Mouse (Mus musculus) E14TG2a.4 (cell line): ENCODE data around the gene Trim69.

ENCODE experiments used
- H3K27me3 ChIP-seq: 2 replicates; pipeline ENCODE4 v1.6.1; 2014; ENCODE audit warnings: low read length, control low read depth; ENCODE audit not compliant: insufficient read depth
- H3K36me3 ChIP-seq: 2 replicates; pipeline ENCODE4 v1.6.1; 2014; ENCODE audit warnings: low read length, control low read depth; ENCODE audit not compliant: insufficient read depth
- H3K4me1 ChIP-seq: replicated peaks from 2 replicates; pipeline ENCODE4 v1.6.1; 2014; ENCODE audit warnings: low read depth, low read length, control low read depth
- H3K4me3 ChIP-seq: replicated peaks from 2 replicates; pipeline ENCODE4 v1.5.1; 2014; ENCODE audit warnings: mild to moderate bottlenecking, low read length
- H3K9me3 ChIP-seq: 2 replicates; pipeline ENCODE4 v1.6.1; 2014; ENCODE audit warnings: low read length, control low read depth
- CTCF ChIP-seq: conservative IDR thresholded peaks from 2 replicates; pipeline ENCODE4 v1.5.1; 2014; ENCODE audit warnings: low read length
- NANOG ChIP-seq: IDR thresholded peaks from 2 replicates; pipeline ENCODE4 v1.6.1; 2014; ENCODE audit warnings: borderline replicate concordance, low read length, mixed read lengths
- POU5F1 ChIP-seq: IDR thresholded peaks from 2 replicates; pipeline ENCODE4 v1.6.1; 2014; ENCODE audit warnings: low read length, borderline replicate concordance

The Trim69 gene

DNA sequence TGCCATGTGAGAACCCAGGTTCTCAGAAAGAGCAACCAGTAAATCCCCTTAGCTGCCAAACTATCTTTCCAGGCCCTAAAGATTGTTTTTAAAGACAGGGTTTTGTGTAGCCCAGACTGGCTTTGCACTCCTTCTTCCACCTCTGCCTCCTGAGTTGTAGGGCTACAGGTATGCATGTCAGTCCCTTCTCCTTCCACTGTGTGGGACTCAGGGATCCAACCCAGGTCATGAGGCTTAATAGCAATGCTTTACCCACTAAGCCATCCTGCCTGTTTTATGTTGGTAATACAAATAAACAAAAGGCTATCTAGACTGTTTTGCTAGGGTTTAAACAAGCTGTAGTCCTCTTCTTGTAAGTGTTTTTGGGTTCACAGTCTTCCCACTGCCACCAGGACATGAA is 2.9 kb upstream of the Trim69 start:
- Histone ChIP-seq H3K27me3 (peaks cover 9% of the 10 kb centered on the region; the same call in 1 of the 2 replicates), H3K4me1 (peaks cover 24% of the 10 kb centered on the region), H3K36me3 (no peaks in the 10 kb centered on the region), H3K4me3 (no peak overlapping the region), H3K9me3 (no peaks in the 10 kb centered on the region)
- no peak for TF ChIP-seq CTCF

DNA sequence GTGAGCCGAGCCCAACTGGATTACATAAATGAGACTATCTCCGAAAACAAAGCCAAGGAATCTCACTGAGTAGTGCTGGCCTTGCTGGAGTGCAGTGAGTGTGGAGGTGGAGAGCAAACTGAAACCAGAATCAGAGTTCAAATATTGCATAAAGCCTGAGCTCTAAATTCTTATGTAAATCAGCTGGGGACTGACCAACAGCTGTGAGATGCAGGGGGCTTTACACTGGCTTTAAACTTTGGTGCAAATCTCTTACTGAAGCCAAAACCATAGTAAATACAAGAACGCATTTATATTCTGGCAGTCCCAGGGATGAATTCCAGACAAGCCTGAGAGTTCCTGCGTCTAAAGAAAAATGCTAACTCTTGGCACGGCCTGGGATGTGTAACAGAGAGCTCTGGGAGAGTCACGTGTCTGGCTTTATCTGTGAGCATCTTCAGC is 2.1 kb upstream of the Trim69 start:
- TF ChIP-seq POU5F1 (no peak), NANOG (no peak), CTCF (no peak)
- Histone ChIP-seq H3K4me1 (peaks cover 24% of the 10 kb centered on the region), H3K9me3 (no peaks in the 10 kb centered on the region), H3K36me3 (no peaks in the 10 kb centered on the region), H3K4me3 (no peak overlapping the region), H3K27me3 (peaks cover 9% of the 10 kb centered on the region; the same call in 1 of the 2 replicates)

DNA sequence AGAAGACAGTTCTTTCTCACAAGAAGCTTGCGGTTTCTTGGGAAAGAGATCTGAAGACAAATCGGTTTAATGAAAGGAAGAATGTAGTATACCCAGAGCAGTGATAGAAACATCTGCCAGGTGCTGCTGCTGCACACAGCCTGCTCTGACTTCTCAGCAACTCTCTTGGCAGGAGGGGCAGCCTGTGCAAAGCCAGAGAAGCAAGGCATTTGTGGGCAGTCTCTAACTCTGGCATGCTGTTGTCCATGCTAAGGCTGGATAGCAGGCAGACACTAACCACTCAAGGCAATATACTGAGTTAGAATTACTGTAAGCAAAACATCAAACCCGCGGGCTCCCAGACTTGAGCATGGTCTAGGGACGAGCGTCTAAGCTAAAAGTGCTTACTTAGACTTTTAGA is 833 bp upstream of the Trim69 start:
- Histone ChIP-seq H3K27me3 (peaks cover 13% of the 10 kb centered on the region; the same call in 1 of the 2 replicates), H3K4me3 (no peak overlapping the region), H3K4me1 (peaks cover 32% of the 10 kb centered on the region), H3K9me3 (no peaks in the 10 kb centered on the region), H3K36me3 (no peaks in the 10 kb centered on the region)
- no peak for TF ChIP-seq POU5F1
- TF ChIP-seq CTCF = no peak
- no peak for TF ChIP-seq NANOG

DNA sequence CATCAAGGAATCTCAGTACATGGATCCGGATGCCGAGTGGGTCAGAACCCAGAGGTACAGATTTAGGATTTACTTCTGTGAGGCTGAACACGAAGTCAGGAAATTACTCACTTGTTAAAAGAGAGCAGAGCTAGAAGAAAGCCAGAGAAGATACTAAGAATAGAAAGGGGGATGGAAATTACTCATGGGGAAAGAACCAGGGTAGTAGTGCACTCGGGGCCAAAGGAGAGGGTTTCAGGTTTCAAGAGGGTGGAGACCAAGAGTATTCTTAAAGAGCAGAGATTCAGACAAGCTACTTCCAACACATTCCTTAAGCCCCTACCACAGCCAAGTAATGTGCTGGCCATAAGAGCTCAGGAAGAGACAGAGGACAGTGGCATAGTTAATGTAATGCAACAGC is 1.0 kb downstream of the Trim69 start:
- Histone ChIP-seq H3K4me3 (0 out of 2 replicates have a peak overlapping the region, but pooled peaks have one; percentile 4), H3K27me3 (0 out of 2 replicates have a peak, but pooled peaks cover 6% of the 10 kb centered on the region), H3K4me1 (peaks cover 32% of the 10 kb centered on the region), H3K36me3 (no peaks in the 10 kb centered on the region), H3K9me3 (no peaks in the 10 kb centered on the region)
- TF ChIP-seq CTCF (no peak), NANOG (no peak), POU5F1 (no peak)

DNA sequence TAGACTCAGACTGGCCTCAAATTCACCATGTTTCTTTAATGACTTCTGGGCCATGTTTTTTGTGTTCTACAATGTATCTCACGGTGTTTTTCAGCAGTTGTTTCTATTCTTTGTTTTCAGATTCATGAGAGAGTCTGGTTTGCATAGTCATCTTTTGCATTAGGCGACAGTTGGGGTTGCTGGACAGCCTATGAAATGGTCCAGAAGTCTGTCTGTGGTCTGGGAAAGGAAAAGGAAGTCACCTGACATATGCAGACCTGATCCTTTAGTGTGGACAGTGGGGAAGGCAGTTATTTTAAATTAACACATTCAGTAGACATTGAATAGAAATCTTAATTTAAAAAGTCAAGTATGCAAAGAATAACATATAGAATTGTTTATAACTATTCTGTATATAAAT is 2.0 kb downstream of the Trim69 start:
- Histone ChIP-seq H3K36me3 (no peaks in the 10 kb centered on the region), H3K4me3 (no peak overlapping the region), H3K4me1 (peaks cover 32% of the 10 kb centered on the region), H3K9me3 (no peaks in the 10 kb centered on the region), H3K27me3 (0 out of 2 replicates have a peak, but pooled peaks cover 6% of the 10 kb centered on the region)
- TF ChIP-seq CTCF = no peak
- no peak for TF ChIP-seq POU5F1
- no peak for TF ChIP-seq NANOG

DNA sequence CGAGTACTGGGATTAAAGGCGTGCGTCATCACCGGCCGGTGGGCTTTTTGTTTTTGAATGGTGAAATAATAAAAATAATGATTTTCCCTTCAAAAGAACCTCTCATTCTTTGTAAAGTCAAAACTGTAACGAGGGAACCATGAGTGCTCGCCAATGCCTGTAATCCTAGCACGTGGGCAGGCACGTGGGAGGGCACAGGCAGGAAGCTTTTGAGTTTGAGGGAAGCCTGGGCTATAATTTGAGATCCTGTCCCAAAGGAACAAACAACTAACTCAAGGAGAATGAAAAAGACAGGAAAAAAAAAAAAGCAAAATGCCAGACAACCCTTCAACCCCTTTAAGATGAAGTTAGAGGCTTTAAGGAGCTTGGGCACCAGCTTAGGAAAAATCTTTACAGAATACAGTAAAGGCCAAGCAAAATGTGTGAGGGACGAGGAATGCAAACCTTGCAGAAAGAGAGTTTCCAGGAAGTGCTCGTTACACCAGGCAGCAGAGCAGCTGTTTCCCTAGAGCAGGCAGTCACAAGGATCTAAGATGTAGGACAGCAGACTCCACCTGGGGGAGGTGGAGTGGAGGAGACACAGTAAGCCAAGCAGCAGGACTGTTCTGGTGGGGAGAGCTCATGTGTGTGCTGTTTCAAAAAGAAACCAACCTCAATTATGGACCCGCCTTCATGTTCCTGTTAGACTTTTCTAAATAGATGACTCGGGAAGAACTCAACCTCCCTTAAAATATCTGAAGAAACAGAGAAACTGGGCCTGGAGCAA is 3.1 kb downstream of the Trim69 start:
- H3K4me1 ChIP-seq = peaks cover 25% of the 10 kb centered on the region
- 0 out of 2 replicates have a peak, but pooled peaks cover 9% of the 10 kb centered on the region for H3K27me3 ChIP-seq
- H3K9me3 ChIP-seq = no peaks in the 10 kb centered on the region
- TF ChIP-seq NANOG (no peak), POU5F1 (no peak), CTCF (no peak)
- H3K36me3 ChIP-seq = no peaks in the 10 kb centered on the region
- H3K4me3 ChIP-seq = 0 out of 2 replicates have a peak overlapping the region, but pooled peaks have one; percentile 7

DNA sequence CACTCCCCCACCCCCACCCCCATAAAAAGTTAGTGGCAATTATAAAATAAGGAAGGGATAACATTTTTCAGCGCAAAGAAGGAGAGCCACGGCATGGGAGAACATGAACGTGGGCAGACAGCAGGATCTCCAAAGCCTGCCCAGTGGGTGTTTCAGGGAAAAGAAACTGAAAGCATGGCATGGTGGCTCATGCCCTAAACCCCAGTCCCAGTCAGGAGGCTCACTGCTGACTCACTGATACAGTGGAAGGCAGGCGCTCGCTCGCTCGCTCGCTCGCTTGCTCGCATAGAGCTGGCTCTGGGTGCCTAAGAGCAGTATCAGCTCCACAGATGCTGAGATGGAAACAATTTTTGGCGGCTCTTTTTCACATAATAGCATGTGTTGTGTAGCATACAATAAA is 3.8 kb downstream of the Trim69 start:
- Histone ChIP-seq H3K9me3 (no peaks in the 10 kb centered on the region), H3K4me1 (peaks cover 20% of the 10 kb centered on the region), H3K27me3 (0 out of 2 replicates have a peak, but pooled peaks cover 9% of the 10 kb centered on the region), H3K36me3 (no peaks in the 10 kb centered on the region), H3K4me3 (0 out of 2 replicates have a peak overlapping the region, but pooled peaks have one; percentile 7)
- no peak for TF ChIP-seq CTCF
- no peak for TF ChIP-seq POU5F1
- no peak for TF ChIP-seq NANOG

DNA sequence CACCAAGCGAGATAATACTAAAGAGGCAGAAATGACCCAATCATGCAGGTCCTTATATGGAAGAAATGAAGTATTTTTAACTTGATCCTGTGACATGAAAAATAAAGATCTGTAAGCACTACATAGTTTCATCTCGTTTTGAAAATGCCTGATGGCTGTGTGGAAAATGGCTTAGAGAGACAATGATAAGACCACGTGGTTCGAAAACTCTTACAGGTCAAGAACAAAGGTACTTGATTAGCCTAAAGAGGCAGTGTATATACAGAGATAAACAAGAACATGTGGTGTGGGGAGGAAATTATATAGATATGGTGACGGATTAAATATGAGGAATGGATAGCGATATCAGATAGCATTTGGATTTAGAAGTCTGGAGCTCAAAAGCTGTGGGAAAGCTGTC is 10.8 kb downstream of the Trim69 start:
- no peaks in the 10 kb centered on the region for H3K9me3 ChIP-seq
- H3K36me3 ChIP-seq = no peaks in the 10 kb centered on the region
- H3K27me3 ChIP-seq = 0 out of 2 replicates have a peak, but pooled peaks cover 3% of the 10 kb centered on the region
- no peak overlapping the region for H3K4me3 ChIP-seq
- TF ChIP-seq CTCF = no peak
- no peak for TF ChIP-seq POU5F1
- TF ChIP-seq NANOG = no peak
- no peaks in the 10 kb centered on the region for H3K4me1 ChIP-seq

DNA sequence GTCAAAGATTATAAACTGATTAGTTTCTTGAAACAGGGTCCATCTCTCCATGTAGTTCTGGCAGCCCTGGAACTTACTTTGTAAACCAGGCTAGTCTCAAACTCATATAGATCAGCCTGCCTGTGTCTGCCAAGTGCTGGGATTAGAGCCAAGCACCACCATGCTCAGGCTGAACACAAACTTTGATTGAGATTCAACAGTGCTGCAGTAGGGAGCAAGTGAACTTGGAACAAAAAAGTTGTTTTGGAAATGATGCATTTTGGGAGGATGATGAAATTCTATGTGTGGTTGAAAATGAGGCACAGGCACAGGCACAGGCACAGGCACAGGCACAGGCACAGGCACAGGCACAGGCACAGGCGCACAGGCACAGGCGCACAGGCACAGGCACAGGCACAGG is 11.7 kb downstream of the Trim69 start:
- TF ChIP-seq NANOG = no peak
- no peak for TF ChIP-seq POU5F1
- TF ChIP-seq CTCF = no peak
- Histone ChIP-seq H3K4me1 (no peaks in the 10 kb centered on the region), H3K27me3 (0 out of 2 replicates have a peak, but pooled peaks cover 3% of the 10 kb centered on the region), H3K4me3 (no peak overlapping the region), H3K9me3 (no peaks in the 10 kb centered on the region), H3K36me3 (no peaks in the 10 kb centered on the region)
